Mouse (Mus musculus): ENCODE data around the gene Mgat4e. TPM values are rescaled to one million over a fixed set of nuclear protein-coding genes. Genes with fewer than 3 reads are reported as not detected.

The Mgat4e gene
- total and polyA plus RNA-seq, 3 experiments, result not detected

GRCm38 (mm10) chr1:134500916-134501315 lies 48.6 kb downstream of the Mgat4e start:
- Histone ChIP-seq H3K27me3 (ENCODE audit: control insufficient read depth, insufficient read depth, low read length) (no peaks in the 10 kb centered on the region), H3K4me1 (ENCODE audit: control insufficient read depth, insufficient read depth, low read length) (peaks cover 2% of the 10 kb centered on the region; the same call in 1 of the 2 replicates), H3K27ac (no peak overlapping the region), H3K79me2 (replicated peaks; ENCODE audit: control insufficient read depth, insufficient read depth, low read length) (peaks cover 2% of the 10 kb centered on the region; the same call in 1 of the 2 replicates), H3K9ac (ENCODE audit: low read depth, low read length) (no peak overlapping the region), H3K4me3 (no peak overlapping the region), H3K36me3 (ENCODE audit: control insufficient read depth, insufficient read depth, low read length) (no peaks in the 10 kb centered on the region)
- DNase-seq, result no peak
- intact Hi-C loops (cut with DNase I), result no loop called here
- 95% methylated on average over 1 of the region's 1 CpGs for WGBS
- TF ChIP-seq EP300 (IDR thresholded peaks at IDR 0.05; ENCODE audit: insufficient read depth, low read depth, low read length), result no peak
- no peak for TF ChIP-seq CTCF (IDR thresholded peaks at IDR 0.05)

DNA sequence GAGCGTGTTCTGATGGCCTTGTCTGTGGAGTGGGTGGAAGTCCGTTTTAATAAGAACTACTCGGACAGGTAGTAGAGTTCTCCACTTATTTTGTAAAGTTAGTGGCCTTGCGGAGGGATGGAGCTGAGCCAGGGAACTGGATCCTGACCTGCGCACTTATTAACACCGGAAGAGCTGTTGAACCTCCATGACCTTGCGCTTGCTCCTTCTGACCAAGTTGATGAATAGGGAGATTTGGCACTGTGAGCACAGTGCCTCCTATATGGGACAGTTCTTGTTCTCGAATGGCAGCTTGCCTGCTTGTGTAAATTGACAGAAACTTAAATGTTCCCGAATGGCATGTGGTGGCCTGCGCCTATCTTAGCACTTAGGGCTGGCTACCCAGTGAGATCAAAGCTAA lies 53.5 kb downstream of the Mgat4e start:
- H3K79me2 ChIP-seq (replicated peaks; ENCODE audit: control insufficient read depth, insufficient read depth, low read length), result no peaks in the 10 kb centered on the region; the same call in 1 of the 2 replicates
- WGBS, result 73% methylated on average over 10 of the region's 10 CpGs
- H3K36me3 ChIP-seq (ENCODE audit: control insufficient read depth, insufficient read depth, low read length), result no peaks in the 10 kb centered on the region
- H3K4me3 ChIP-seq, result no peak overlapping the region
- no peak for DNase-seq
- H3K27ac ChIP-seq, result no peak overlapping the region
- H3K9ac ChIP-seq (ENCODE audit: low read depth, low read length), result no peak overlapping the region
- H3K4me1 ChIP-seq (ENCODE audit: control insufficient read depth, insufficient read depth, low read length), result peaks cover 4% of the 10 kb centered on the region
- no peak for TF ChIP-seq CTCF (IDR thresholded peaks at IDR 0.05)
- no peak for TF ChIP-seq POLR2A (IDR thresholded peaks at IDR 0.05; ENCODE audit: insufficient read depth, low read depth, low read length)
- no peak for TF ChIP-seq EP300 (IDR thresholded peaks at IDR 0.05; ENCODE audit: insufficient read depth, low read depth, low read length)
- intact Hi-C loops (cut with DNase I), result loop anchor here (2.0 kb wide), 1 partner anchor 61 kb away; no protein-coding TSS in a partner anchor
- H3K27me3 ChIP-seq (ENCODE audit: control insufficient read depth, insufficient read depth, low read length), result no peaks in the 10 kb centered on the region

DNA sequence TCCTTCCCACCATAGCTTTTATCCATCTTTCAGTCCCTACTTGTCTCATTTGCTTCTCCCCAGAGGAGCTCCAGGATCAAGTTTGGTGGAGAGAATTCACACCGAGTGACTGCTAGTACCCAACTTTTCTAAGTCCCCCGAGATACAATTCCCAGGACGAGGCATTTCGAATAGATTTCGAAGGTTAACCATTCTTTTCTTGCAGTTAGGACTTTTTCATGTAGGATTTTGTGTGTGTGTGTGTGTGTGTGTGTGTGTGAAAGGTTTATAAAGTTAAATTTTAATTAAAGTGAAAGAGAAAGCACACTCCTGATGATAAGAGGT lies 54.3 kb downstream of the Mgat4e start:
- Histone ChIP-seq H3K4me3 (peak overlapping the region; percentile 93), H3K36me3 (ENCODE audit: control insufficient read depth, insufficient read depth, low read length) (no peaks in the 10 kb centered on the region), H3K27ac (peak overlapping the region; percentile 89), H3K9ac (ENCODE audit: low read depth, low read length) (peak overlapping the region; percentile 68), H3K79me2 (replicated peaks; ENCODE audit: control insufficient read depth, insufficient read depth, low read length) (no peaks in the 10 kb centered on the region; the same call in 1 of the 2 replicates), H3K27me3 (ENCODE audit: control insufficient read depth, insufficient read depth, low read length) (no peaks in the 10 kb centered on the region), H3K4me1 (ENCODE audit: control insufficient read depth, insufficient read depth, low read length) (peaks cover 4% of the 10 kb centered on the region)
- DNase-seq, result no peak
- TF ChIP-seq EP300 (IDR thresholded peaks at IDR 0.05; ENCODE audit: insufficient read depth, low read depth, low read length), result no peak
- TF ChIP-seq POLR2A (IDR thresholded peaks at IDR 0.05; ENCODE audit: insufficient read depth, low read depth, low read length), result no peak
- TF ChIP-seq CTCF (IDR thresholded peaks at IDR 0.05), result no peak
- intact Hi-C loops (cut with DNase I), result loop anchor here (2.0 kb wide), 1 partner anchor 62 kb away; no protein-coding TSS in a partner anchor
- 6% methylated on average over 5 of the region's 5 CpGs for WGBS

GRCm38 (mm10) chr1:134494428-134495215 lies 54.9 kb downstream of the Mgat4e start, which contains the start of gene Rabif:
Gene Rabif (plus strand): TSS chr1:134494648.
- under 1% methylated on average over 58 of the region's 58 CpGs for WGBS
- intact Hi-C loops (cut with DNase I), result loop anchor here (1.0 to 5.0 kb wide), 3 partner anchors 39 to 77 kb away; partner anchors contain the start of genes Adipor1 and Klhl12
- TF ChIP-seq EP300 (IDR thresholded peaks at IDR 0.05; ENCODE audit: insufficient read depth, low read depth, low read length) (no peak), CTCF (IDR thresholded peaks at IDR 0.05) (peak; percentile 48), POLR2A (IDR thresholded peaks at IDR 0.05; ENCODE audit: insufficient read depth, low read depth, low read length) (peak; percentile 95)
- H3K4me3 ChIP-seq, result peak within 1 kb of the TSS; percentile 93
- no peaks in the 10 kb centered on the region; the same call in 1 of the 2 replicates for H3K79me2 ChIP-seq (replicated peaks; ENCODE audit: control insufficient read depth, insufficient read depth, low read length)
- H3K27me3 ChIP-seq (ENCODE audit: control insufficient read depth, insufficient read depth, low read length), result no peaks in the 10 kb centered on the region
- DNase-seq, result peak; percentile 99 to 100
- peaks cover 4% of the 10 kb centered on the region for H3K4me1 ChIP-seq (ENCODE audit: control insufficient read depth, insufficient read depth, low read length)
- H3K36me3 ChIP-seq (ENCODE audit: control insufficient read depth, insufficient read depth, low read length), result 0 out of 2 replicates have a peak, but pooled peaks cover 1% of the 10 kb centered on the region
- H3K27ac ChIP-seq, result peak within 1 kb of the TSS; percentile 89
- H3K9ac ChIP-seq (ENCODE audit: low read depth, low read length), result peak within 1 kb of the TSS; percentile 68

DNA sequence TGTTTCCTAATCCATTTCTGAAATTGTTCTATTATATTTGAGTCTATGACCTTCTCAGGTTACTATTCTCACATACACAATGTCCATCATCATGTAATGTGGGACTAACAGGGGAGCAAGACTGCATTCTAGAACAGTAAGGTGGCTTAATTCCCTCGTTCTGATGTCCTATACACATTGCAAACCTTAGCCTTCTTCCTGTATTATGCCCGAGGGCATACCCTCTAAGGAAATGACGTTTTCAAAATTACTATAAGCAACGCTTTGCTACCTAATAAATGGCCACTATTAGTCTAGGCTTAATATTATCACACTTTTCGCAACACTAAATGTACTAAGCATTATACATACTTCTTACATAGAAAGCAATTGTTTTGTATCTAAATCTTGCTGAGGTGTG lies 55.5 kb downstream of the Mgat4e start:
- no peaks in the 10 kb centered on the region for H3K27me3 ChIP-seq (ENCODE audit: control insufficient read depth, insufficient read depth, low read length)
- no peaks in the 10 kb centered on the region; the same call in 1 of the 2 replicates for H3K79me2 ChIP-seq (replicated peaks; ENCODE audit: control insufficient read depth, insufficient read depth, low read length)
- TF ChIP-seq POLR2A (IDR thresholded peaks at IDR 0.05; ENCODE audit: insufficient read depth, low read depth, low read length), result no peak
- TF ChIP-seq EP300 (IDR thresholded peaks at IDR 0.05; ENCODE audit: insufficient read depth, low read depth, low read length), result no peak
- TF ChIP-seq CTCF (IDR thresholded peaks at IDR 0.05), result no peak
- intact Hi-C loops (cut with DNase I), result loop anchor here (1.0 to 5.0 kb wide), 3 partner anchors 39 to 77 kb away; partner anchors contain the start of genes Adipor1 and Klhl12
- H3K9ac ChIP-seq (ENCODE audit: low read depth, low read length), result peak overlapping the region; percentile 68
- peak overlapping the region; percentile 93 for H3K4me3 ChIP-seq
- peaks cover 4% of the 10 kb centered on the region for H3K4me1 ChIP-seq (ENCODE audit: control insufficient read depth, insufficient read depth, low read length)
- DNase-seq, result no peak
- H3K27ac ChIP-seq, result peak overlapping the region; percentile 89
- peaks cover 2% of the 10 kb centered on the region; the same call in 1 of the 2 replicates for H3K36me3 ChIP-seq (ENCODE audit: control insufficient read depth, insufficient read depth, low read length)
- WGBS, result 11% methylated on average over 5 of the region's 5 CpGs

- intact Hi-C loops (cut with DNase I), result loop anchor here (5.0 kb wide), 1 partner anchor 76 kb away; the partner anchor contains the start of gene Adipor1
- Histone ChIP-seq H3K36me3 (ENCODE audit: control insufficient read depth, insufficient read depth, low read length) (peaks cover 2% of the 10 kb centered on the region; the same call in 1 of the 2 replicates), H3K27me3 (ENCODE audit: control insufficient read depth, insufficient read depth, low read length) (no peaks in the 10 kb centered on the region), H3K9ac (ENCODE audit: low read depth, low read length) (no peak overlapping the region), H3K27ac (no peak overlapping the region), H3K79me2 (replicated peaks; ENCODE audit: control insufficient read depth, insufficient read depth, low read length) (no peaks in the 10 kb centered on the region; the same call in 1 of the 2 replicates), H3K4me1 (ENCODE audit: control insufficient read depth, insufficient read depth, low read length) (peaks cover 4% of the 10 kb centered on the region), H3K4me3 (no peak overlapping the region)
- 61% methylated on average over 2 of the region's 2 CpGs for WGBS
- no peak for DNase-seq
- TF ChIP-seq EP300 (IDR thresholded peaks at IDR 0.05; ENCODE audit: insufficient read depth, low read depth, low read length), result no peak
- no peak for TF ChIP-seq CTCF (IDR thresholded peaks at IDR 0.05)
- TF ChIP-seq POLR2A (IDR thresholded peaks at IDR 0.05; ENCODE audit: insufficient read depth, low read depth, low read length), result no peak
These were observed 56.0 kb downstream of the Mgat4e start for GRCm38 (mm10) chr1:134493496-134493895.

Measured in heart, adult 2 months (tissue).